Mouse (Mus musculus): ENCODE measurements around the gene Tef. TPM values are rescaled to one million over a fixed set of nuclear protein-coding genes. Genes with fewer than 3 reads are reported as not detected.
A peak's percentile ranks its signal among the peaks of the same experiment; 100 is the strongest.

The Tef gene
- total RNA-seq, 1 experiment from 2014 or later = 20.6 TPM

- ATAC-seq (replicated peaks; ENCODE audit: low read depth, poor library complexity, severe bottlenecking) = no peak
These were observed 43.5 kb downstream of the Tef start for GRCm38 (mm10) chr15:81845724-81846123.

DNA sequence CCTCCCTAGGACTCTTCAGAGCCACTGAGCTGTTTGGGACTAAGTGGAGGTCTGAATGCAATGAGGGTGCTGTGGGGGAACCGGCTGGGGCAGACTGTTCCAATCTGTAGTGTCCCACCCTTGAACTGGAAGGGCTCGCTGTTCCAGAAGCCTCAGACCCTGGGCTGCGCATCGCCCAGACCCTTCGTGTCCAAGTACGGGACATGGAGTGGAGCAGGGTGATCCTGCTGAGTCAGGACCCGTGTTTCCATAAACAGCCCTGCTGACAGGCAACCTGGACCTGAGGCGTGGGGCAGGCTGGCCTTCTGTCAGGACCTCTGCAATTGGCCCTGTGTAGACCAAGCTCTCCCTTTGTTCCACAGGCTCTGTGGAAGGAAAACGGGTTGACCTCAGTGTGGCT lies 44.5 kb downstream of the Tef start:
- no peak for ATAC-seq (replicated peaks; ENCODE audit: low read depth, poor library complexity, severe bottlenecking)

GRCm38 (mm10) chr15:81847161-81847560 lies 44.9 kb downstream of the Tef start:
- no peak for ATAC-seq (replicated peaks; ENCODE audit: low read depth, poor library complexity, severe bottlenecking)

DNA sequence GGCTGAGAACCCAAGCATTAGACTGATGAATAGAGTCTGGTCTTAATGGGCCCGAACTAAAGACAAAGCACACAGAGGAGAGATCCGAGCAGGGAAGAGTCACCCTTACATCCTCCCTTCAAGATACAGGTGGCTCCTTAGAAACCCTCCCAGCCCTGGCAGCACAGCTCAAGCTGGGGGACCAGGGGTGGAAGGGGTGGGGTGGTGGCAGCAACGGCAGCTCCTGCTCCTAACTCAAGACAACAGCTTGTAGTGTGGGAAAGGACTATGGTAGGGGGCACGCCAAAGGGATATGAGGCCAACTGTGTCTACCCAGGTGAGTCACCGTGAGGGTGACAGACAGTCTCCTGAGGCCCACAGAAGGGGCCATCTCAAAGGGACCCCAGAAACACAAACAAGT lies 45.6 kb downstream of the Tef start:
- no peak for ATAC-seq (replicated peaks; ENCODE audit: low read depth, poor library complexity, severe bottlenecking)

GRCm38 (mm10) chr15:81848301-81848700 lies 46.1 kb downstream of the Tef start:
- ATAC-seq (replicated peaks; ENCODE audit: low read depth, poor library complexity, severe bottlenecking) = peak; percentile 39; the same call in 1 of the 2 replicates

DNA sequence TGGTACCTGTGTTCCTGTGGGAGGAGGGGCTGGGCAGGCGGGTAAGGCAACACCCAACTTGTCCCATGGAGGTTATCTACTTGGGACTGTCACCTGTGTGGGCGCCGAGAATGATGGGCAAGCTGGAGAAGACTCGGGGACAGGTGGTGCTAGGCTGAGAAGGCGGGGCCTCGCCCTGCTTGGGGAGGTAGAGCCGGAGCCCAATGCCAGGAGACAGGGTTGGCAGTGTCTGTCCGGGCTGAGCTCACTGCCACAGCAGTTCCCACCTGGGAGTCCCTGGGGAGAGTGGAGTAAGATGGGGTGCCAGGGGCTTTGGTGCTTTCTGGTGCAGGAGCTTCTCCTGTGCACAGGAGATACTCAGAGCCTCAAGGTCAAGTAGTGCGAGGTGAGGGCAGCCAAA lies 46.9 kb downstream of the Tef start:
- ATAC-seq (replicated peaks; ENCODE audit: low read depth, poor library complexity, severe bottlenecking) = no peak

GRCm38 (mm10) chr15:81850718-81851117 lies 48.5 kb downstream of the Tef start:
- no peak for ATAC-seq (replicated peaks; ENCODE audit: low read depth, poor library complexity, severe bottlenecking)

DNA sequence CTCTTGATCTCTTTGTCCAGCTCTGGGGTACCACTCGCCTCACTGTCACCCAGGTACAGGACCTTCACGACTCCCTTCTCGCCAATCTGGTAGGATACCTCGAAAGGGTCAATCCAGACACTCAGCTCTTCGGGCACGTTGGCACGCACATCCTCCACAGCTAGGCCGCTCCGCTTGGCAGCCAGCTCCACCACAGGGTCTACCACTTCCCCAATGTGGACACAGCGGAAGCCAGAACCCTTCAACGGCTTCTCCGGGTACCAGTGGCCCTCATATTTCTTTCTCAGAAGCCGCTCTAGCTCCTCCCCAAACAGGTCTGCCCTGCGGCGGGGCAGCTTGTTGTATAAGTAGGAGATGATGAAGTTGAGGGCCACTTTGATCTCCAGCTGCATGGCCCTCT lies 49.2 kb downstream of the Tef start:
- ATAC-seq (replicated peaks; ENCODE audit: low read depth, poor library complexity, severe bottlenecking) = peak; percentile 64

GRCm38 (mm10) chr15:81852411-81853000 lies 50.3 kb downstream of the Tef start:
- ATAC-seq (replicated peaks; ENCODE audit: low read depth, poor library complexity, severe bottlenecking) = no peak

GRCm38 (mm10) chr15:81853081-81853480 lies 50.9 kb downstream of the Tef start:
- ATAC-seq (replicated peaks; ENCODE audit: low read depth, poor library complexity, severe bottlenecking) = no peak

DNA sequence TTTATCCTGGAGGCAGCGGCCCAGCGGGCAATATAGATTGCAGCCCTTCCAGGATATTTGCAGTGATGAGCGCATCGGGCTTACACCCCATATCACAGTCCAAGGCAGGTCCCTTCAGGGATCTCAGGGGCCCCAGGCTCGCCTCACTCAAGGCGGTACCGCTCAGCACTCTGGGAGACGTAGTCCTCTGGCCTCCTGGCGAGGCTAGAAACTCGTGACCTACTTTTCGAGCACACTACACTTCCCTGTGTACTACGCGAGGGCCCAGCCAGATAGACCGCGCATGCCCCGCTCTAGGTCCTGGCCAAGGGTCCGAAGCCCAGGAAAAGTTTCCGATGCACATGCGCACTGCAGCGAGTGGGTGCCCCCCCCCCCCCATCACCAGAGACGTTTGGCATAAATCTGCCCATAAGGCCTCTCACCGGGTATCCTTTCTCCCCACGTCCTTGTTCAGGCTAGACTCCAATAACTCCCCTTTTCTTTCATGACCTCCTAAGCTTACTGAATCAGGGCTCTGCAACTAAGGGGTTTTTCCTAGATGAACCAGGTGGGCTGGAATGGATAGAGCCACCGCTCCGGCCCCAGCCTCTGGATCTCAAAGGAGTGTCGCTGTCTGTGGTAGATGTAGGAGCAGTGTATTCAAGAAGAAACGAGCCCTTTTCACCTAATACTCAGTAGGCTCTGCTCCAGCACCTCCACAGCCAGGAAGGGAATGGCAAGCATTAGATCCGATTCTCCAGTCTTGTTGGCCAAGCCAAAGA lies 54.0 kb downstream of the Tef start:
- peak; percentile 48 for ATAC-seq (replicated peaks; ENCODE audit: low read depth, poor library complexity, severe bottlenecking)

GRCm38 (mm10) chr15:81856938-81857723 lies 54.9 kb downstream of the Tef start:
- ATAC-seq (replicated peaks; ENCODE audit: low read depth, poor library complexity, severe bottlenecking) = no peak

- peak; percentile 1; the same call in 1 of the 2 replicates for ATAC-seq (replicated peaks; ENCODE audit: low read depth, poor library complexity, severe bottlenecking)
These were observed 55.5 kb downstream of the Tef start for GRCm38 (mm10) chr15:81857724-81858116.

DNA sequence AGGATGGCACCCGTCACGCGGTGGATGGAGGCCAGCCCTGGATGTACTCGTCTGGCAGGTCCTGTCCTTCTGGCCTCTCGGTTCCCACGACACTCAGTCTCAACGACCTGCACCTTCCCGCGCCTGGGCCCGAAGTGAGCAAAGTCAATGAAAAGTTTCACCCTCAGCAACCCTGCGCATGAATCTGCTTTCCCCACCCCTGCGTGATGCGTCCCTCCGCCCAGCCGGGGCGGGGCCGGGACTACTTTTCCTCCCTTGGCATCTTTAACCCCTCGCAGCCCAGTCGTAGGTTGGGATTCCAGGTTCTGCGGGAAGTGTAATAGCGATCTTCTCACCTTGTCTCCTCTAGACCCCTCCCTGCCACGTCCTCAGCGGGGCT lies 55.9 kb downstream of the Tef start:
- ATAC-seq (replicated peaks; ENCODE audit: low read depth, poor library complexity, severe bottlenecking) = peak; percentile 52

DNA sequence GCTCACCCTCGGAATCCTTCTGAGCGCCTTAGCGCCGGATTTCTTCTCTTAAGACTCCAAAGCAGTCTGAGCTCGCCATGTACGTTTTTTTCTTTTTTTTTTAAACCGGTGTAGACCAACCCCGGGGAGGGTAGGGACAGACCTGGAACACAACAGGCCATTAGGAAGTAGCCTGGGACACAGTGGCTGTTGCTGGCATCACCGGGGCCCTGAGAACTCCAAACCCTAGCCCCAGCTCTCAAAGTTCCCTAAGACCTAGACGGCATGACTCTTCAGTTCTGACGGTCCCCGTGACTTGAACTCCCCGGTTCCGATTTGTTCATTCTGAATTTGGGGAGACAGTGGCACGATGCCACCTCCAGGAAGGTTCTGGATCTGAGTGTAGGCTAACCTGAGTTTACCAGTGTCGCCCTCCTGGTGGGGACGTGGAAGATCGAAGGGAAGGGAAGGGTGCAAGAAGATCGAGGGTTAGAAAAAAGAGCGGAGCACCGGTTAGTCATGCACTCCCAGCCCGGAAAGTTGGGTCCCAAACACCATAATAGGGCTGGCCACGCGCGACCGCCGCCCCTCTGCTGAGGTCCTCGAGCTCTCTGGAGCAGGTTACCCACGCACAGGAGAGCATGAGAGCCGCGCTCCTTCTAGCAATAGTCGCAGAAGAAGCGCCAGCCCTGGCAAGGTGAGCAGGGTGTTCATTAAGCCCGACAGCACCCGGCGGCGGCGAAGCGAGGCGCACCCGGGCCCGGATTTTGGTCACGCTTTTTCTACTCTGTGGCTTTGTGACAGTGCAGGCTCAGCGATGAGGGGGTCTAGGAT lies 56.5 kb downstream of the Tef start, which contains the start of gene Tob2:
Tob2 (minus strand) TSS at position 280 of the 813 bp plus-strand sequence.
- ATAC-seq (replicated peaks; ENCODE audit: low read depth, poor library complexity, severe bottlenecking) = peak; percentile 6

DNA sequence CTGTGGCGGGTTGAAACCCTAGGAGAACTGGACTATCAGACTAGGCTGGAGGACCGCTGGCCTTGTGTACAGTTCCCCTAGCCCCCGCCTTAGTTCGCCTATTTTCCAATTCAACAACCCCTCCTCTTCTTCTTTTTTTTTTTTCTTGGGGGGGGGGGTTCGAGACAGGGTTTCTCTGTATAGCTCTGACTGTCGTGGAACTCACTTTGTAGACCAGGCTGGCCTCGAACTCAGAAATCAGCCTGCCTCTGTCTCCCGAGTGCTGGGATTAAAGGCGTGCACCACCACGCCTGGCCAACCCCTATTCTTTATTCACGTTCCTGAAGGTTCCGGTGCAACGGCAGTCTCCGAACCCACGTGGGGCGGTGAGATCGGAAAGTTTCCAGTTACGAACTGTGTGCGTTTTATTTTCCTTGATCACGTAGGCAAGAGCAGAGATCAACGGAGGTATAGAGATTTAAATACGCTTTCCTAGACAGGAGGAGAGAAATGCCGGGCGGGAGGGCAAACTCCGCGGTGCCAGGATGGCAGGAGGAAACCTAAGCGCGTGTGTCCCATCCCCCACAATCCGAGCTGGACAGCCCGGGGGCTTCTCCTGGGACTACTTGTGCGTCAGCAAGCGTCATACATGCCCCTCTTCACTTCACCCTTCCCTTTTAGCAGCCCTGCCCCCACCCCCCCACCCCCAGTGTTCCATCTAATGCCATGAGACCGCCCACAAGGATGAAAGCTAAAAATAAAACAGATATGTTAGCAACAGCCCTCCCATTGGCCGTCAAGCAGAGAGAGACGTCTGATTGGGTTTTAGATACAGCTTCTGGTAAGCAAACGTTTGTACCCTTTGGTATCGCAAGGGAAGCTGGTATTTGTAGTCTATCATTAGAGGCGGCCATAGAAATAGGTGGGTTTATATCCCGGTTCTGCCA lies 57.4 kb downstream of the Tef start:
- peak; percentile 53 for ATAC-seq (replicated peaks; ENCODE audit: low read depth, poor library complexity, severe bottlenecking)

DNA sequence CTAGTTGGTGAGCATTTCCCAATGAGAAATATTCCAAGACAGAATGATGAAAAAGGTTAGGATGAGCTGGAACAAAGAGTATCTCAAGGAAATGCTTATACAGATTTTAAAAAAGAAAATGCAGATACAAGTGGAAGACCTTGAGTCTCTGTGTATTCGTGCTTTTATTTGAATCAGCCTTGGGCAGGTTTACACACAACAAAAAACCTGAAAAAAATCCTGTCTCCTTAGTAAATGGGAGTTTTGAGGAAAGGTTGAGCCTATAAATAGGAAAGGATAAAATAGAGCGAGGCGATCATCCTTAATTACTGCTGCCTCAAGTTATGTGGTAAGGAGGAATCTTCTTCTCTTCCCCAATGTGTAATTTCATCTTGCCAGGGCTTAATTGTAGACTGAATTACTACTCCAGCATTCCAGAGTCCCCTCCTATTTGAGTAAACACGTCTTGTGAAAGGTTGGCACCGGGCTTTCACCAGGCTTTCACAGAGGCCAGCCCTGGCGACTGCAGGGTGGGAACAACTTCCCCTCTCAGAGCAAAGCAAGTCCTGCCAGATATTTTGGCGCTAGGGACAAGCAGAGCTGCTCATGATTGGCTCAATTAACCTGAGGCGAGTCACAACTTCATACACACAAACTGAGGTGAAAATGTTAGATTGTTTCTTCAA lies 58.4 kb downstream of the Tef start:
- ATAC-seq (replicated peaks; ENCODE audit: low read depth, poor library complexity, severe bottlenecking) = no peak

GRCm38 (mm10) chr15:81864238-81864637 lies 62.0 kb downstream of the Tef start:
- ATAC-seq (replicated peaks; ENCODE audit: low read depth, poor library complexity, severe bottlenecking) = no peak

GRCm38 (mm10) chr15:81869985-81870384 lies 67.8 kb downstream of the Tef start:
- ATAC-seq (replicated peaks; ENCODE audit: low read depth, poor library complexity, severe bottlenecking) = no peak
